Mouse (Mus musculus): ENCODE results near the gene Ndufb5. TPM values are rescaled to one million over a fixed set of nuclear protein-coding genes. Genes with fewer than 3 reads are reported as not detected.

Gene Ndufb5
- polyA plus RNA-seq (2017; shearing (Covaris generic)): 100 to 1,000 TPM; 147 to 161 TPM

DNA sequence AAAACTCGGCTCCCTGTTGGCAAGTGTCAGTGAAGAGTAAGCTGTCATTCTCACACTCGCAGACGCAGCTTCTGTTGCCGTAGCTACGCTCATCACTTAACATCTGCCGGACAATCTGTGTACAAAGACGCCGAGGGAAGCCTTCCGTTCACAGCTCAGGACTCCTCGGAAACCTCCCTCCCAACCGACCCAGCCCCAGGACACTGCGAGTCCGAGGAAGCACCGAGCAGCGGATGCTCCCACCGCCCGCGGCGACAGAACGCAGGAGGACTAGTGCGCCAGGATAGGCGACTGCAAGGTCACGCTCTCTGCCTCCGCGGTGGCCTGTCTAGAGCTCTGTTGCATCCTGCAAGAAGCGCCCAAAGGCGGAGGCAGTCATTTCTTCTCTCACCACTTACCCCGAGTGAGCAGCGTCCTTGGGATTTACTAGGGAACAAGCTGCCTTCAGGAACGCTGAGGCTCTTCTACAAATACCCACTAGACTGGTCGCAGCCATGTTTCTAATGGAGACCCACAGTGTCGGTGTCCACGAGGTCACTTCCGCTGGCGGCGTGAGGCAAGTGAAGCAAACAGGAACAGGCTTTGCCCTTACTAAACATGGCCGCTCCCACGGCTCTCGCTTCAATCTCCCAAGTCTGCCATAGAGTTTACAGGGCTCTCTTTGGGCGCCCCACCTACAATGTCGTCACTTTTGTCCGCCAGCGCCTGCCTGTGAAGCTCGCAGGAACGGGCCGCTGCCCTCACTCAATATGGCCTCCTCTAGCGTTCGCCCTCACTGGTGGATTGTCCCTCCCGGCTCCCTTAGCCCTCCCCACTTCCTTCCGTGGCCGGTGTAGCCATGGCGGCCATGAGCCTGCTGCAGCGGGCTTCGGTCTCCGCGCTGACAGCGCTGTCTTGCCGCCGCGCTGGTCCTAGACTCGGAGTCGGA lies at the start of gene Ndufb5:
TSS of gene Ndufb5 (plus strand) at position 747 of the 928 bp plus-strand sequence.

DNA sequence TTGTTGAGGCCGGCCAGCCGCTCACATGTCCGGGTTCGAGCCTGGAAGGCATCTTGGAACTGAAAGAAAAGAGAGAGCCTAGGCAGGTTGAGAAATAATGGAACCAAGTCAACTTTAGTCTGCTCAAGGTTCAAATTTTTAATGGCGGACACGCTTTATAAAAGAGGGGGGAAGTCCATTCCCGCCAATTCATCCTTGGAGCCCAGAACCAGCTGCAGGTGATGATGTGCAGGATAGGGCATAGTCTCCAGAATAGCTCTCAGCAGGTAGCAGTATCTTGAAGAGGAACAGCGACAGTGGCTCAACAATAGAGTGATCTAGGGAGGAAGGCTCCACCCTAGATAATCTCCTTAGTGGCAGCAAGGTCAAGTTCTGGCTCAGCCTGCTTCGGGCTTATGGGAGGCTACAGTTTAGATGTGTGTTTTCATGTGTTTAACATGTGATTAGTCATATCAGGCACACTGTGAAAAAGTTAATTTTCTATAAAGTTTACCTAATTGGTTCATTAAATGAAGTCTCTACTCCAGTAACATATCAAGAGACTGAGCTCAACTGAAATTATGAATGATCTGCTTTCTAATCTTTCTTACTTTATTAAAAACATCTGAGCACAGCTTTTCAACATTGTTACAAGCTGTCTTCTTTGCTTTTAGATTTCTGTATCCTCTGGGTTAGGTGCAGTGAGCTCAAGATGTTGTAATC lies 31.0 kb upstream of the Ndufb5 start, which contains the start of gene Actl6a:
TSS of gene Actl6a (plus strand) at position 652 of the 702 bp plus-strand sequence.

DNA sequence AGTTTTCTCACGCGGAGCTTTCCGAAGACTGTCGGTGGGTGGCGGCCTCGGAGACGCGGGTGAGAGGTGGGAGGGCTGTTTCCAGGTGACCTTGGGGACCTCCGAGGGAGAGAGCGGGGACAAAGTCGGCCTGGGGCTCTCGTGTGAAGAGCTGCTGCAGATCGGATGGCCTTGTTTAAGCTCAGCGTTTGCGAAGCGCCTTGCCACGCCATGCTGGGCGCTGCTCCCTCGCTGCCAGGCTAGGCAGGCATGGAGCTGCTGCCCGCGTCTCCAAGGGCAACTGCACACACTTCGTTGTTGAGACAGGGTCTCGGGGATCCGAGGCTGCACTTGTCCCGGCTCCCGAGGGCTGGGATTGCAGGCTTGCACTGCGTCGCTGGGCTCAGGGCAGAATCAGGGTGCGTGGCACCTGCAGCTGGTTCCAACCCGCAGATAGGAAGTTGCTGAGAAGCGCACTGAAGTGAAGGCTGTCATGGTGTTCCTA lies 424 bp downstream of the Ndufb5 start, which contains the start of gene Mrpl47:
TSS of gene Mrpl47 (minus strand) at position 434 of the 484 bp plus-strand sequence.

Other genes with a start within 250 kb of the Ndufb5 start
- 1 to 10 TPM in 1 of 2 experiments, under 1 TPM in 1; 0.45 to 2.2 TPM for gene Kcnmb3, start 244.8 kb upstream of the Ndufb5 start, polyA plus RNA-seq (2017; shearing (Covaris generic))
- gene Zfp639, start 226.7 kb upstream of the Ndufb5 start, polyA plus RNA-seq (2017; shearing (Covaris generic)): 10 to 100 TPM; 46.3 to 76.3 TPM
- gene Mfn1, start 207.5 kb upstream of the Ndufb5 start, polyA plus RNA-seq (2017; shearing (Covaris generic)): 10 to 100 TPM; 23.4 to 31.4 TPM
- 10 to 100 TPM in 1 of 2 experiments, 1 to 10 TPM in 1; 9.1 to 13.1 TPM for gene Gnb4, start 120.4 kb upstream of the Ndufb5 start, polyA plus RNA-seq (2017; shearing (Covaris generic))
- gene Actl6a, start 30.7 kb upstream of the Ndufb5 start, polyA plus RNA-seq (2017; shearing (Covaris generic)): 100 to 1,000 TPM; 109 to 131 TPM
- 10 to 100 TPM; 23.1 to 23.4 TPM for gene Mrpl47, start 615 bp downstream of the Ndufb5 start, polyA plus RNA-seq (2017; shearing (Covaris generic))
- gene Usp13, start 80.6 kb downstream of the Ndufb5 start, polyA plus RNA-seq (2017; shearing (Covaris generic)): 1 to 10 TPM in 1 of 2 experiments, under 1 TPM in 1; 0.10 to 1.3 TPM